Mouse (Mus musculus) olfactory bulb, adult 2 months (tissue): ENCODE results near the gene Ap1b1.

Experiments used
- CTCF ChIP-seq: fragments of 200-500 bp; IDR thresholded peaks from 2 replicates; pipeline ENCODE4 v1.5.1; 2012; ENCODE audit warnings: low read depth, mild to moderate bottlenecking, low read length, moderate library complexity; ENCODE audit not compliant: insufficient read depth
- POLR2A ChIP-seq: fragments of 200-500 bp; IDR thresholded peaks from 2 replicates; pipeline ENCODE4 v1.6.1; 2012; ENCODE audit warnings: mild to moderate bottlenecking, low read depth, low read length, moderate library complexity; ENCODE audit not compliant: insufficient read depth

- TF ChIP-seq CTCF (no peak), POLR2A (no peak)
These were observed 30.9 kb downstream of the Ap1b1 start for GRCm38 (mm10) chr11:5017506-5017905.
